Mouse (Mus musculus) left cerebral cortex, adult 2 months (tissue): ENCODE data around the gene Bcl2a1b. TPM values are rescaled to one million over a fixed set of nuclear protein-coding genes. Genes with fewer than 3 reads are reported as not detected.
A peak's percentile ranks its signal among the peaks of the same experiment; 100 is the strongest.
"Not testable (repeated sequence)": the region's sequence is repeated elsewhere in the genome, so short reads cannot be mapped to it uniquely, and the experiment has no call there.

Source experiments
- DNase-seq, 2 experiments: peaks; one replicate each; pipeline ENCODE4 v3.0.0; 2021 to 2022; ENCODE audit warnings: low spot score in 2 of 2, mixed read lengths in 1 of 2; ENCODE audit errors: extremely low spot score in 1 of 2
- H3K27ac ChIP-seq: fragments of 200-600 bp; 2 replicates; pipeline ENCODE4 v1.8.1; 2022
- H3K4me3 ChIP-seq: fragments of 200-600 bp; 2 replicates; pipeline ENCODE4 v1.8.1; 2022
- CTCF ChIP-seq: fragments of 200-600 bp; IDR thresholded peaks from 2 replicates; pipeline ENCODE4 v1.8.1; 2022; ENCODE audit warnings: antibody characterized with exemption, mild to moderate bottlenecking, moderate library complexity
- intact Hi-C: fragments of 180-260 bp; cut with DNase I; formaldehyde crosslinking; loops from one replicate; pipeline ENCODE4 v1.15.1; 2025
- long read RNA-seq, 2 experiments: library from polyadenylated mRNA; stranded (forward); transcript quantifications; one replicate each; pipeline ENCODE4 v2.0.0; 2021; ENCODE audit warnings: borderline mapping rate in 2 of 2
- total RNA-seq, 2 experiments: library from RNA; stranded (reverse); gene quantifications; 2 replicates each; pipeline ENCODE4 v1.2.3; 2021

Bcl2a1b gene
- total RNA-seq: 1 to 10 TPM in 1 of 2 experiments, under 1 TPM in 1; 0.79 to 1.1 TPM
- long read RNA-seq, experiment 1: 0 reads
- long read RNA-seq, experiment 2: 0 reads

DNA sequence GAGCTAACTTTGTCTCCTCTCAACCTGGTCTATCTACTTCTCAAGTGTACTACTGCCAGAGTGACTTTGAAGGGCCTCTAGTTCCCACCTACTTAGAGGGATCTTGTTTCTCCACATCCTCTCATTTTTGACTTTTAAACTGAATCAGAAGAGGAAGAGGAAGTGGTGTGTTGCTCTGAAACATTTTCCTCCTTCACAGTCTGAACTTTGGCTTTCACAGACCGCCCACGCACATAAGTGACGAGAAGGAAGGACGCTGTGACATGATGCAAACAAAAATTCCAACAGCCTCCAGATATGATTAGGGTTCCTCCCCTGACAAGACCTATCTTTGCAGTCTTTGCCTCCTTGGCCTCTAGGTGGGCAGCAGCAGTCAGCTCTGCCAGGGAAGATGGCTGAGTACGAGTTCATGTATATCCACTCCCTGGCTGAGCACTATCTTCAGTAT lies at the start of gene Bcl2a1b, which contains the start of gene Gm29094:
Gene Bcl2a1b (plus strand): TSS at position 241 of the 448 bp plus-strand sequence.
Gene Gm29094 (plus strand): TSS at position 411 of the 448 bp plus-strand sequence.
- DNase-seq, H3K4me3 ChIP-seq, intact Hi-C loops, H3K27ac ChIP-seq: not testable (repeated sequence)

DNA sequence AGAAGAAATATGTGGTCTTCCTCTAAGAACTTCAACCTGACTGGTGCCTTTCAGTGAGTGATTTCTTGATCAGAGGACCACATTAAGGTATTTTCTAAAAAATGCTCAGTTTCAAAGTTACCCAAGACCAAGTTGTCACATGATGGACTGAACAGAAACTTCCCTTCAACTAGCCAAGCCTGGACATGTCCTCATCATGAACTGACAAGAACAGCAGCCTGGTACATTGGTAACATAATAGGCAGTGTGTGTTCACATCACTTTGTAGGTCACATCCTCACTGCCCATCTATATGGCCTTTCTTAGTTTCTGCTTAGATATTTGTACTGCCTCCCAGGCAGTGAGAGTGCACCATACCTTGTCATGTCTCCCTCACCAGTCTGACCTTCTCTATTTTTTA lies 26.5 kb upstream of the Bcl2a1b start:
- intact Hi-C loops, DNase-seq, H3K4me3 ChIP-seq, H3K27ac ChIP-seq: not testable (repeated sequence)

DNA sequence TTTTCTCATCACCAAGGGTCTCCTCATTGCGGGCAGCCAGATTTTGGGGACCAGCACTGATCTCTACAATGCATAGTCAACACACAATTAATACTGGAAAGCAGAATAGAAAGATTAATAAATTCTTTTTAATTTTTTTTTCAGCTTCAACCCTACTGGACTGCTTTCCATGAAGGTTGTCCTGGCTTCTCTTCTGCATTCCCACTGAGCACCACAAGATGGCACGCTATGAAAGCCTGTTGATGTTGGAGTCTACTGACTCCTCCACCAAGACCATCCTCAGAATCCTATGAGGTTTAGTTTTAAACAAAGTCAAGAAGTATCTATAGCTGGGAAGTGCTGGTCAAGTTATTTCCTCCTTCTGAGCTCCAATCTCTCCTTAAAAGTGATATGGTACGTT lies 20.2 kb upstream of the Bcl2a1b start:
- H3K27ac ChIP-seq, intact Hi-C loops, H3K4me3 ChIP-seq: not testable (repeated sequence)
- TF ChIP-seq CTCF: peak; percentile 58
- DNase-seq: peak; percentile 57 to 71

GRCm38 (mm10) chr9:89179469-89179868 lies 19.5 kb upstream of the Bcl2a1b start:
- DNase-seq, intact Hi-C loops, H3K27ac ChIP-seq, H3K4me3 ChIP-seq: not testable (repeated sequence)

DNA sequence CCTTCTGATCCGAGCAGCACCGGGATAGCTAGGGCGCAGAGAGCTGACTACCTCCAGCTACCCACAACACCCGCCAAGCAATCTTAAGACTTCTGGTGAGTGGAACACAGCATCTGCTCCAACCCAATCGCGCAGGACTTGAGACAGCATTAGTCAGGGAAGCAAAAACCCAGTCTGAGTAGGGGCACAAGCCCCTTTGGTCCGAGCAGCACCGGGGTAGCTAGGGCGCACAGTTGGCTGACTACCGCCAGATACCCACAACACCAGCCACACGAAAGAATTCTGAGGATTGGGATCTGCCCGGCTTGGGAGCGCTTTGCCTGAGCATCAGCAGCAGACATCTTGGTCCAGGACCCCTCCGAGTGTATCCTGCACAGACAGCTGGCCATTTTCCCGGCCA lies 12.0 kb upstream of the Bcl2a1b start:
- H3K4me3 ChIP-seq, H3K27ac ChIP-seq, intact Hi-C loops, DNase-seq: not testable (repeated sequence)

- DNase-seq, H3K27ac ChIP-seq, intact Hi-C loops, H3K4me3 ChIP-seq: not testable (repeated sequence)
Measured at GRCm38 (mm10) chr9:89195483-89195882, 3.5 kb upstream of the Bcl2a1b start.

DNA sequence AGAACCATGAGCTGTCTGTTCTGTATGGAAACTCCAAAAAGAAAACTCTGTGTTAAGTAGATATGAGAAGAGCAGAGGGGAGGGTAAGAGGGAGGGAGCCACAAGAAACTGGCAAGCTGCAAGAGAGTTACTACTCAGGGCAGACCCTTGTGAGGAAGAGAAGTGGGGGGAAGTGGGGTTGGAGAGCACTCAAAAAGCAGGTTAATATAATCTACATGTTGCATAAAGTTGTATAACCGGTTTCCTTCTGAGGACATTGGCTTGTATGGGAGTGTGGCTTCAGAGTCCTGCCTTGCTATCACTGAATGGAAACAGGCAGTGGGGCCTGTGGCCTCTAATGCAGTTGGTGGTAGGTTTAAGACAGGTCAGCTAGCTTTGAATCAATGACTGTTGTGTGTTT lies 1.5 kb upstream of the Bcl2a1b start:
- H3K4me3 ChIP-seq, DNase-seq, H3K27ac ChIP-seq, intact Hi-C loops: not testable (repeated sequence)

GRCm38 (mm10) chr9:89198349-89198748 lies 660 bp upstream of the Bcl2a1b start:
- H3K27ac ChIP-seq, H3K4me3 ChIP-seq, intact Hi-C loops, DNase-seq: not testable (repeated sequence)

- H3K4me3 ChIP-seq, DNase-seq, H3K27ac ChIP-seq, intact Hi-C loops: not testable (repeated sequence)
Measured at GRCm38 (mm10) chr9:89202256-89202655, 3.2 kb downstream of the Bcl2a1b start.

DNA sequence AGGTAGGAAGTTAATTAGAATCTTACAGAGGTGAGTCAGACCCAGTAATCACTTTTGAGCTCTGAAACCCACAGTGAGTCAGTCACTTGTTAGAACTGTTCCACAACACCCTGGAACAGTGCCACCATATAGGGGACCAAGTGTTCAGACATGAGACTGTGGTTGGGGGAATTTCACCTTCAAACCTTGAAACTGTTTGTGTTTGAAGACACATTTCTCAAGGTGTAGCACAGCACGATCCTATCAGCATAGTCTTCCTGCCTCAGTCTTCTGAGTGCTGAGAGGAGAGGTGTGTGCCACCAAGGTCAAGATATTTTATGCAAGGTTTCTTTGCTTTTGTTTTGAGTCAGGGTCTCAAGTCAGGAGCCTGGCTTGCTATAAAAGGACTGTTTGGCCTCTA lies 9.9 kb downstream of the Bcl2a1b start:
- DNase-seq, intact Hi-C loops, H3K4me3 ChIP-seq, H3K27ac ChIP-seq: not testable (repeated sequence)

DNA sequence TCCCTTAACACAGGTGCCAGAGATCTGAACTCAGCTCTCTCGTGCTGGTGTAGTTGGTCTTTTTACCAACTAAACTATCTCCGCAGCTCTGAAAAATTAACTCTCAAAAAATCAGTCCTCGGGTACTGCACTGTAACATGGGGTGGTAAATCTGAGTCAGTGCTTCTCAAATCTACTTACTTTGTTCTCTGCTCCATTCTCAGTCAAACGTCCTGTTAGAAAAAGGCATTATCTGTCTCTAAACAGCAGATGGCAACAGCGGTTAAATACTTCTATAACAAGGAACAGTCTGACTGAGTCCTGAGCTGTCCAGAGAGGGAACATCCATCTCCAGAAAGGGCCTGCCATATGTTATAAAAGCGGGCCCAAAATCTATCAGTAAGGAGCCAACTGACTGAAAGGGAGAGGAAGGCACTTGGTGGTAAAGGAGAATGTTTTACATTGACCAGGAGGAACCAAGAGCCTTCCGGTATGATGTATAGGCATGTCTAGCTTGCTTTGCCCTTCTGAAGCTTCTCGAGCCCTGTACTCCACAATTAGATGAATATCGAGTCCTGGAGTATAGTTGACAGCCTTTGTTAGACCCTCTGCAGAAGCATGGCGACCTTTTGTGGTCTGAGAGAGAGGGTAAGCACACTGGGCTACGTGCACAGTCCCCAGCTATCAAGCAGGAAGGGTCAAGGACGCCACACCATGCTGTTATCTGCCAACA lies 11.5 kb downstream of the Bcl2a1b start, which contains the start of gene Mthfs:
Gene Mthfs (plus strand): TSS at position 324 of the 712 bp plus-strand sequence.
- Histone ChIP-seq H3K27ac (peak within 1 kb of the TSS; percentile 84), H3K4me3 (peak within 1 kb of the TSS; percentile 66)
- DNase-seq, intact Hi-C loops: not testable (repeated sequence)
- peak; percentile 35 for TF ChIP-seq CTCF

GRCm38 (mm10) chr9:89211065-89211858 lies 12.3 kb downstream of the Bcl2a1b start:
- peak; percentile 92 to 94 for DNase-seq
- intact Hi-C loops: not testable (repeated sequence)
- Histone ChIP-seq H3K27ac (peak overlapping the region; percentile 81), H3K4me3 (peak overlapping the region; percentile 66)
